In genomic region chr19:25400212-25400913, GRCm38 (mm10) we compare ENCODE assay signal across 8 mouse cellular contexts.
DNase-seq lines count a peak whose midpoint lies in the region; ATAC-seq and TF ChIP-seq lines count a peak whose summit lies in the region.

No protein-coding gene starts in this region.

- H3K4me3 ChIP-seq in gastrocnemius, adult 2 months: no peak overlapping the region
- H3K4me3 ChIP-seq in embryonic facial prominence, embryonic 10.5 days: peak overlapping the region; percentile 30; the same call in 1 of the 2 replicates
- H3K4me3 ChIP-seq in intestine, embryonic 14.5 days (ENCODE audit: low read depth, low read length): no peak overlapping the region
- peak overlapping the region; percentile 18 for H3K4me3 ChIP-seq in midbrain, embryonic 13.5 days (replicated peaks)

- no peak for DNase-seq in gastrocnemius, adult 2 months
- DNase-seq in gastrocnemius, adult 18-20 months (ENCODE audit: low spot score): no peak
- peak; percentile 24 for DNase-seq in embryonic facial prominence, embryonic 10.5 days (ENCODE audit: low spot score)
- DNase-seq in intestine, embryonic 14.5 days (ENCODE audit: low spot score): no peak
- DNase-seq in right cerebral cortex, adult 2 months (ENCODE audit: low spot score in 2 of 2): no peak
- DNase-seq in gastrocnemius, postnatal 10 days: no peak
- no peak for DNase-seq in layer of hippocampus, adult 11-12 months (ENCODE audit: low spot score)

- 0 out of 2 replicates have a peak, but pooled peaks cover 3% of the 10 kb centered on the region for H3K27me3 ChIP-seq in embryonic facial prominence, embryonic 10.5 days (replicated peaks; ENCODE audit: low read depth, poor library complexity, severe bottlenecking)
- H3K27me3 ChIP-seq in intestine, embryonic 14.5 days (replicated peaks; ENCODE audit: control insufficient read depth, insufficient read depth, low read length): no peaks in the 10 kb centered on the region
- H3K27me3 ChIP-seq in midbrain, embryonic 13.5 days: peaks cover 40% of the 10 kb centered on the region

- intact Hi-C loops in gastrocnemius, adult 2 months (cut with DNase I): no loop called here

- TF ChIP-seq CTCF in gastrocnemius, adult 2 months (IDR thresholded peaks at IDR 0.05): no peak

- no peaks in the 10 kb centered on the region for H3K36me3 ChIP-seq in embryonic facial prominence, embryonic 10.5 days (replicated peaks)
- H3K36me3 ChIP-seq in intestine, embryonic 14.5 days (ENCODE audit: control insufficient read depth, insufficient read depth, low read length): no peaks in the 10 kb centered on the region
- no peaks in the 10 kb centered on the region for H3K36me3 ChIP-seq in midbrain, embryonic 13.5 days

- H3K4me1 ChIP-seq in embryonic facial prominence, embryonic 10.5 days: peaks cover 53% of the 10 kb centered on the region
- peaks cover 28% of the 10 kb centered on the region for H3K4me1 ChIP-seq in intestine, embryonic 14.5 days (replicated peaks; ENCODE audit: control insufficient read depth, insufficient read depth, low read length)
- H3K4me1 ChIP-seq in midbrain, embryonic 13.5 days (replicated peaks): peaks cover 41% of the 10 kb centered on the region

- no peak overlapping the region for H3K9ac ChIP-seq in intestine, embryonic 14.5 days (ENCODE audit: low read length)
- H3K9ac ChIP-seq in midbrain, embryonic 13.5 days (replicated peaks): no peak overlapping the region; the same call in 1 of the 2 replicates

- H3K4me2 ChIP-seq in intestine, embryonic 14.5 days (ENCODE audit: low read length): peak overlapping the region; percentile 41
- peak overlapping the region; percentile 47 for H3K4me2 ChIP-seq in midbrain, embryonic 13.5 days (replicated peaks)

- peak; percentile 47; the same call in 1 of the 2 replicates for ATAC-seq in intestine, embryonic 14.5 days (replicated peaks; ENCODE audit: low FRiP score, low TSS enrichment, low read depth)
- ATAC-seq in midbrain, embryonic 13.5 days: peak; percentile 88

- 0 out of 2 replicates have a peak, but pooled peaks cover 4% of the 10 kb centered on the region for H3K9me3 ChIP-seq in embryonic facial prominence, embryonic 10.5 days
- no peaks in the 10 kb centered on the region for H3K9me3 ChIP-seq in intestine, embryonic 14.5 days (ENCODE audit: control insufficient read depth, low read length)
- no peaks in the 10 kb centered on the region for H3K9me3 ChIP-seq in midbrain, embryonic 13.5 days

- WGBS in embryonic facial prominence, embryonic 10.5 days: 39% methylated on average over 13 of the region's 13 CpGs
- WGBS in intestine, embryonic 14.5 days: 32% methylated on average over 13 of the region's 13 CpGs
- whole genome bisulfite sequencing in midbrain, embryonic 13.5 days: 14% methylated on average over 13 of the region's 13 CpGs

- H3K27ac ChIP-seq in gastrocnemius, adult 2 months: 0 out of 2 replicates have a peak overlapping the region, but pooled peaks have one; percentile 46
- H3K27ac ChIP-seq in embryonic facial prominence, embryonic 10.5 days (replicated peaks): peak overlapping the region; percentile 68
- H3K27ac ChIP-seq in intestine, embryonic 14.5 days (ENCODE audit: low read depth): peak overlapping the region; percentile 64; the same call in 1 of the 2 replicates
- H3K27ac ChIP-seq in midbrain, embryonic 13.5 days: peak overlapping the region; percentile 54

Comparison
In these comparisons a context has a peak if more than half of its experiments do, and no peak if none do; other contexts are left out.
1. H3K4me3 ChIP-seq: peak in embryonic facial prominence, embryonic 10.5 days (single experiment) and midbrain, embryonic 13.5 days (single experiment); none in gastrocnemius, adult 2 months (single experiment) and intestine, embryonic 14.5 days (single experiment).
2. Peak in every context shown above with its lines, with median percentiles within 50 percentile points of each other: H3K27ac ChIP-seq.